Mouse (Mus musculus) cortical plate, adult 2 months (tissue): ENCODE results near the gene Vat1.

Source experiments
- CTCF ChIP-seq: fragments of 200-500 bp; IDR thresholded peaks from 2 replicates; pipeline ENCODE4 v1.5.1; 2011; ENCODE audit warnings: mild to moderate bottlenecking, control low read depth, low read length; ENCODE audit not compliant: insufficient read depth; ENCODE audit errors: extremely low read depth
- POLR2A ChIP-seq: fragments of 200-500 bp; IDR thresholded peaks from 2 replicates; pipeline ENCODE4 v1.6.1; 2011; ENCODE audit warnings: mild to moderate bottlenecking, low read length, control low read depth; ENCODE audit not compliant: insufficient read depth; ENCODE audit errors: extremely low read depth

GRCm38 (mm10) chr11:101448899-101449298 is 17.1 kb downstream of the Vat1 start:
- no peak for TF ChIP-seq CTCF
- TF ChIP-seq POLR2A: no peak
